Mouse (Mus musculus): ENCODE data around the gene Zbtb20. TPM values are rescaled to one million over a fixed set of nuclear protein-coding genes. Genes with fewer than 3 reads are reported as not detected.

Gene Zbtb20
- polyA plus RNA-seq, 1 experiment from 2014 or later, result 32.5 TPM

DNA sequence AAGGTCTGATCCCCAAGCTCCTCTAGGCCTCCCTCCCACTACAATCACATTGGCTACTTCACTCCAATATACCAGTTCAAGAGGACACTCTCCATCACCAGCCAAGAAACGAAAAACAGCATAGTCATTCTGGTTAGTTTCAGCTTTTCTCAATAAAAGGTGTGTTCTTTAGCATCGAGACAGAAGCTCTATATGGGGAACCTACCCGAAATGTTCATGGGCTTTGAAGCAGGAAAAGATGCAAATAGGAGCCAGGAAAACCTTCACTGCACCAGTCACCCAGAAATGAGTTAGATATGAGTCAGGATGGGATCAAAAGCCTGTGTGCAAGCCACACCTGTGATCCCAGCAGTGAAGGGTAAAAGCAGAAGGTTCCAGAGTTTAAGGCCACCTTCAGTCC lies 601.2 kb downstream of the Zbtb20 start:
- 80% methylated on average over 3 of the region's 3 CpGs for WGBS
- Histone ChIP-seq H3K36me3 (no peaks in the 10 kb centered on the region), H3K4me1 (peaks cover 7% of the 10 kb centered on the region; the same call in 1 of the 2 replicates), H3K9me3 (no peaks in the 10 kb centered on the region), H3K4me3 (no peak overlapping the region), H3K27ac (no peak overlapping the region), H3K27me3 (ENCODE audit: insufficient read depth, poor library complexity, severe bottlenecking) (no peaks in the 10 kb centered on the region)
- DNase-seq (ENCODE audit: low spot score), result no peak

DNA sequence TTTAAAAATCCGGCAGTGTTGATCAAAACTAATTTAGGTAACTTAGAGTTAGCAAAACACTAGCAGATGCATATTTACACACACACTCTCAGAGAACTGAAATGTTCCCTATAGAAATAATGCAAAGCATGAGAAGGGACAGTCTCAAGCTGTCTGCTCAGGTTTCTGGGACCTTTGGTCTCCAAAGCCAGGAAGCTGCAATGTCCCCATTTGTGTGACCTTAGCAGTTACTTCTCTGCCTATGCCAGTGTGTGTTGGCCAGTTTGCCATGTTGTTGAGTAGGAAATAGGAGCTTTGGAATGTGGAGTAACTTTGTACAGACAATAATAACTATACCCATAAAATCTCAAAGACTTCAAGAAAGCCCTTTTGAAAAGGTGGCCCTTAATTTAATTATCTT lies 602.7 kb downstream of the Zbtb20 start:
- 83% methylated on average over 1 of the region's 1 CpGs for WGBS
- Histone ChIP-seq H3K36me3 (no peaks in the 10 kb centered on the region), H3K4me1 (peaks cover 7% of the 10 kb centered on the region; the same call in 1 of the 2 replicates), H3K4me3 (no peak overlapping the region), H3K9me3 (no peaks in the 10 kb centered on the region), H3K27ac (no peak overlapping the region), H3K27me3 (ENCODE audit: insufficient read depth, poor library complexity, severe bottlenecking) (no peaks in the 10 kb centered on the region)
- no peak for DNase-seq (ENCODE audit: low spot score)

DNA sequence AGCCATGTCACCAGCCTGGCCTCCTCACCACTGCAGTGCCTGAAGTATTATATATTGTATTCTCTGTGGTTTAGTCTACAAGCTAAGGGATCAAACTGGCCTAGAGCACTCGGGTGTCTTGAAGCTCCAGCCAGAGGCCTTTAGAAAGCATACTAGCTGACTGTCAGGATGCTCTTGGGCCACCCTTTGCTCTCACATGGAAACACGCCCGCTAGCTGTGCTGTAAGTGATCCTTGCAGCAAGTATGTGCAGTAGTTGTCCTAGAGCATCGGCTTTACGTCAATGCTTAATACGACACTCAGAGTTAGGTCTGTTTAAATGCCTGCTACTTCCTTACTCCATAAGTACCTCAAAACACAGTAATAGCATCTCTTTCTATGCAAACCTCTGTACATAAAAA lies 604.9 kb downstream of the Zbtb20 start:
- DNase-seq (ENCODE audit: low spot score), result no peak
- Histone ChIP-seq H3K4me1 (0 out of 2 replicates have a peak, but pooled peaks cover 1% of the 10 kb centered on the region), H3K27ac (no peak overlapping the region), H3K36me3 (no peaks in the 10 kb centered on the region), H3K9me3 (no peaks in the 10 kb centered on the region), H3K27me3 (ENCODE audit: insufficient read depth, poor library complexity, severe bottlenecking) (no peaks in the 10 kb centered on the region), H3K4me3 (no peak overlapping the region)
- 75% methylated on average over 6 of the region's 6 CpGs for WGBS

DNA sequence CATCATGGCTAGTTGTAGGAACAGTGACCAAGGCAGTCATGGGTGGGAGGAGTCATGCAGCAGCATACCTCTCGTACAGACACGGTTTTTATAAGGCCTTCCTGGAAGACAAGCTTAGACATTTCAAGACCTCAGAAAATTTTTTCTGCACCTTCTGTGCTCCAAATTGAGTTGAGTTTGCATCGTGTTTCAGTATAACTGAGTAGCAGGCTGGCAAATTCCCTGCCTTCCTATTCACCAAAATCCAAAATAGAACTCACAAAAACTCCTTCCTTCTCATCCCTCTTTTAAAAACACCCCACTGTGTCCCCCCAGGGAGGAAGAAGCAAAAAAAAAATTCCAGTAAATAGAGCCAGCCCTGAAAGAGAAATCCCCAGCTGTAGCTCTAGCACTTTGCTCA lies 606.4 kb downstream of the Zbtb20 start:
- 61% methylated on average over 3 of the region's 3 CpGs for WGBS

DNA sequence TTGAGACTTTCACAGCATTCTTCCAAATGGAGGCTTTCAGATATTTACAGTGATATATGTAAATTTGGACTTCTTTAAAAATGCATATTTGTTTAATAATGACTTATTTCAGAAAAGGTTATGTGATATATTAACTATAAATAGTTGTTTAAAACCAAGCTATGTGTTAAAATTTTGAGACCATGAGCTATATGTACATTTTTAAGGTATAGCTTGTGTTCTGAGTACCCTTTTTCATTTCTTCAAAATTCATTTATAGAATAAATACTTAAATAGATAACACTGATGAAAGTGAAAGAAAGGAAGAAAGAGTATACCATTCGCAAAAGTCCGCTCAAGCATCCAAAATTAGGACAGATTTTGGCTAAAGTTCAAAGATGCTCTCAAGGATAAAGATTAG lies 607.1 kb downstream of the Zbtb20 start:
- no peak overlapping the region for H3K4me3 ChIP-seq
- WGBS, result 85% methylated on average over 2 of the region's 2 CpGs
- H3K9me3 ChIP-seq, result no peaks in the 10 kb centered on the region
- no peaks in the 10 kb centered on the region for H3K4me1 ChIP-seq
- no peak for DNase-seq (ENCODE audit: low spot score)
- H3K36me3 ChIP-seq, result no peaks in the 10 kb centered on the region
- no peaks in the 10 kb centered on the region for H3K27me3 ChIP-seq (ENCODE audit: insufficient read depth, poor library complexity, severe bottlenecking)
- H3K27ac ChIP-seq, result no peak overlapping the region

More for the DNA sequence above, 606.4 kb downstream of the Zbtb20 start:
- Histone ChIP-seq H3K27ac (no peak overlapping the region), H3K4me1 (no peaks in the 10 kb centered on the region), H3K4me3 (no peak overlapping the region), H3K27me3 (ENCODE audit: insufficient read depth, poor library complexity, severe bottlenecking) (no peaks in the 10 kb centered on the region), H3K36me3 (no peaks in the 10 kb centered on the region), H3K9me3 (no peaks in the 10 kb centered on the region)
- DNase-seq (ENCODE audit: low spot score), result no peak

DNA sequence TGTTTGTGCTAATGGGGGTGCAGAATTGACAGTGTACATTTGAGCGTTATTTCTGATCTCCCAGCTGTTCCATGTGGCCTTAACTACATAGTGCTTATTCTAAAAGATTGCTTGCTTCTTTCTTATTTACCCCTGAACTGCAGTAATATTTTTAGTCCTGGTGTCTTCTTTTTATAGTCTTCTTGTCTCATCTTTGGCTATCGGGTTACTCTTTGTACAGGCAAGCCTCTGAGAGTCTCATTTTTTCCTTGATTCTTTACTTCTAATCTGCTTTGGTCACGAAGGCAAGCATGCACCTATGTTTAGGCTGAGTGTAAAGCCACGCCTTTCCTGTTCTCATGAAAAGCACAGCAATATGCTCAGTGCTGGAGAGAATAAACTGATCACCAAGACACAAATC lies 608.7 kb downstream of the Zbtb20 start:
- DNase-seq (ENCODE audit: low spot score), result no peak
- Histone ChIP-seq H3K36me3 (no peaks in the 10 kb centered on the region), H3K9me3 (no peaks in the 10 kb centered on the region), H3K27me3 (ENCODE audit: insufficient read depth, poor library complexity, severe bottlenecking) (no peaks in the 10 kb centered on the region), H3K4me1 (no peaks in the 10 kb centered on the region), H3K4me3 (no peak overlapping the region), H3K27ac (no peak overlapping the region)
- 68% methylated on average over 4 of the region's 4 CpGs for WGBS

DNA sequence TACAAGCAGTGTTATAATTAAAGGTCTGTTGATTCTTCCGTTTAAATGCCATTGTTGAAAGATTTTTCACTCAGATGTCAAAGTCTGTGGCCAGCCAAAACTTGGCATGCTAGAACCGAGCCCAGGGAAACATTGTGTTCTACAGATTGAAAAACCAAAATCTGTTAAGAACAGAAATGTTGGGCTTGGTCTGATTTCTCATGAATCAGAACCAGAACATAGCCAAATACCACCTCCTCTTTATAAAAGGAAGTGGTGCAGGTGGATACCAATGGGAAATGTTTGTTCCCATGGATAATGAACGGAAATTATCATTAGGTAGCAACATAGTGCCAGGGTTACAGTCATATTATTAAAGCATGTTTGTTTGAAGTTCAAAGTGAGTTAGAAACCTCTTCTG lies 613.7 kb downstream of the Zbtb20 start:
- Histone ChIP-seq H3K4me3 (no peak overlapping the region), H3K4me1 (no peaks in the 10 kb centered on the region), H3K27me3 (ENCODE audit: insufficient read depth, poor library complexity, severe bottlenecking) (no peaks in the 10 kb centered on the region), H3K9me3 (no peaks in the 10 kb centered on the region), H3K27ac (no peak overlapping the region), H3K36me3 (no peaks in the 10 kb centered on the region)
- 77% methylated on average over 3 of the region's 3 CpGs for WGBS
- no peak for DNase-seq (ENCODE audit: low spot score)

DNA sequence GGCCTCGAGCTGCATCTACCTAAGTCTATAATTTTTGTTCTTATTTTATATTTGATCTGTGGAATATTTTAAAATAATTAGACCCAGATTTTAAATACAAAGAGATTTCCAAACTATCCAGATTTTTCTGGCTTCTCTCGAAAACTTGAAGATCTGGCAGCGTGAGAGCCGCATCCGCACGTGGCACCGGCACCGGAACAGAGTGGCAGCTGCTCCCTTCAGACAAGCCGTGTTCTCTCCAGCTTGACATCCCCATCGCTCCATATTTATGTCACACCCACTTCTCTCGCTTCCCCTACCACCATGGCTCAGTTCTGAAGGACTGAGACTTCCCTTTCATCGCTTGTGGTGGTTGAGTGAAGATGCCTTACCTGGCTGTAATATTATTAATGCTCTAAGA lies 614.3 kb downstream of the Zbtb20 start:
- Histone ChIP-seq H3K27me3 (ENCODE audit: insufficient read depth, poor library complexity, severe bottlenecking) (no peaks in the 10 kb centered on the region), H3K4me3 (no peak overlapping the region), H3K27ac (no peak overlapping the region), H3K4me1 (no peaks in the 10 kb centered on the region), H3K9me3 (no peaks in the 10 kb centered on the region), H3K36me3 (no peaks in the 10 kb centered on the region)
- DNase-seq (ENCODE audit: low spot score), result no peak
- WGBS, result 88% methylated on average over 12 of the region's 12 CpGs

DNA sequence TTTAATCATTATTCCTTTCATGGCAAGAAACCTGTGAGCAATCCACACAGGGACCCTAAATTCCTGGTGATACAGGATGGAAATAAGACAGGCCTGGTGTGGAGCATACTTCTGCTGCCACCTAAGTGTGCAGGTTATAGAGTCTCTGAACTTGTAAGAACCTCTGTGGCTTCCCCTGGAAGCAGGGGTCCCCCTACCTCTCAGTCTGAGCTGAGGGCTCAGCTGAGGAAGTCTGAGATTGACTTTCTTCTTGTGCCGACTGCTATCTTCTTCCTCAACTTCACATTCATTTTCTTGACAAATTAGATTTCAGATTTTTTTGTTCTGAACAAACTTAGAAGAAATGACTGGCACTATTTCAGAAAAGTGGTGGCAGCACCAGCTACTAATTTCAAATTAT lies 617.2 kb downstream of the Zbtb20 start:
- Histone ChIP-seq H3K27me3 (ENCODE audit: insufficient read depth, poor library complexity, severe bottlenecking) (no peaks in the 10 kb centered on the region), H3K9me3 (no peaks in the 10 kb centered on the region), H3K4me3 (no peak overlapping the region), H3K4me1 (peaks cover under 1% of the 10 kb centered on the region; the same call in 1 of the 2 replicates), H3K27ac (no peak overlapping the region), H3K36me3 (no peaks in the 10 kb centered on the region)
- WGBS, result 78% methylated on average over 1 of the region's 1 CpGs
- no peak for DNase-seq (ENCODE audit: low spot score)

DNA sequence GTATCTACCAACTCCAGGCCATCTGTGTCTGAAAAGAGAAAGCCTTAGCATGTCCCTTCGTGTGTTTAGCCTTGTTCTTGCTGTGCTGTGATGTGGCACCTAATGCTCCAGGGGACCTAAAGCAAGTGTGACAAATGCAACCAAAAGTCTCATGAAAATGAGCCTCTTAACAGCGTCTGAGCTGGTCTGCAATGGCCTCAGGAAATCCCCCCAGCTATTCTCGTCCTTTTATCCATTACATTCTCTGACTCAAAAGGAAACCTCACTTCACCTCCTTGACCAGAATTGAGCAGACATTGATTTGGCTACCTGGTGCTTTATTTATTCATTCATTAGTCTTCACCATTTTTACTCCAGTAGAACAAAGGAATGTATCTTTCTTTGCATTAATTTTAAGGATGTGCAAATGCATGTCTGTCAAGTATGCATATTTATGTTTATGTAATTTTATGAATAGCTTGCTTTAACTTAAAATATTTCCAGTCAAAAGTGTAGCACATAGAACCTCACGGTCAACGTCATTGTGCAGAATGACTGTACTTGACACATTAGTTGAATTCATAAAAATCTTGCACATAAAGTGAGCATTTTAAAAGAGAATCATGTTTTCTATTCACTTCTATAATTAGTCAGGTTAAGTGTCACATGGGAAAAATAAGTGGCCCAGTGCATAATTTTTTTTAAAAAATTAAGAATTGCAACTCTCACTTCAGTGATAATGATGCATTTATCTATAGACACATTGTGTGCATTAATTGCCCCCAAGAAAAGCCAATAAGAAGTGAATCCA lies 618.1 kb downstream of the Zbtb20 start:
- Histone ChIP-seq H3K4me1 (peaks cover 5% of the 10 kb centered on the region; the same call in 1 of the 2 replicates), H3K9me3 (no peaks in the 10 kb centered on the region), H3K27me3 (ENCODE audit: insufficient read depth, poor library complexity, severe bottlenecking) (no peaks in the 10 kb centered on the region), H3K27ac (no peak overlapping the region), H3K4me3 (no peak overlapping the region), H3K36me3 (no peaks in the 10 kb centered on the region)
- no peak for DNase-seq (ENCODE audit: low spot score)
- 51% methylated on average over 5 of the region's 5 CpGs for WGBS

DNA sequence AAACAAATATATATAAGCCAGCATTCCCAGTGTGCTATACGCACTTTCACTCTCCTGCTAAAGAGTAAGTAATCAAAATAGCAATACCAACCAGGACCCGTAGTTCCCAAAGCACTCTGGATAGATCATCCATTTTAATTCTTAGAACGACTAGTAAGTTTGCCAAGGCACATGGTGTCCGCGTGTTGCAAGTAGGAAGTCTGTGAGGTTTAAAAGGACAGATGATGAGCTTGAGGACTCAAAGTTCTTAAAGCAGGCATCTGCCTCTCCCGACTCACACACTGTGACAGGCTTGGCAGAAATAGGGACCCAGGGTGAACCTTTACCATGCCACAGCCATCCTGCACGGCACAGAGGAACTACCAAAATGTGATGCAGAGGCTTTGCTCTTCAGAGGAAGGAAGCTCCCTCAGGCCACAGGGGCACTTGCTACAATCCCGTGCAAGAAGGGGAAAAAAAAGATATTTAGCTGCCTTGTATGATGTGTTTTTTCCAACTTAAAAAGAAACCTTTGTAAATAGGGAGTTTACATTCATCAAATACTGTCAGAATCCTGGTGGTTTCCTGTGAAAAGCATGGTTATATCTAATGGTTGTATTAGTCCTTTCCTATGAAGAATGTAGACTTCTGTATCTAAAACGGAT lies 619.6 kb downstream of the Zbtb20 start:
- Histone ChIP-seq H3K4me1 (peaks cover 9% of the 10 kb centered on the region), H3K36me3 (no peaks in the 10 kb centered on the region), H3K4me3 (no peak overlapping the region), H3K27me3 (ENCODE audit: insufficient read depth, poor library complexity, severe bottlenecking) (no peaks in the 10 kb centered on the region), H3K27ac (no peak overlapping the region), H3K9me3 (no peaks in the 10 kb centered on the region)
- WGBS, result 84% methylated on average over 9 of the region's 9 CpGs
- DNase-seq (ENCODE audit: low spot score), result no peak

DNA sequence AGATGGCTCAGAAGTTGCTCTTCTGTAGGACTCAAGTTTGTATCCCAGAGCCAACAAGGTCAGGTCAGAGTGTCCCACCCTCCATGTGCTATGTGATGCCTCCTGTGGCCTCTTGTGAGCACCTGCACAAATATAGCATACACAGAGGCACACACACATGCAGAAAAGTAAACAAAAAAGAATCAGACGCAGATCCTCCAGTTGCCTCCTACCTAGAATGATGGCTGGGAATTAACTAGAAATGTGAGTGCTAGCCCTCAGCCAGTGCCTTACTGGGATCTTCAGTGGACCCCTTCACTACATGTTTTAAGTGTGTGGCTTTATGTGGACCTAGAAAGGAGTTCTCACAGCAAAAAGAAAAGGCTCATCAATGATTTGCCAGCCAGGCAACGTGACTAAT lies 621.4 kb downstream of the Zbtb20 start:
- H3K4me3 ChIP-seq, result no peak overlapping the region
- H3K27ac ChIP-seq, result no peak overlapping the region
- H3K4me1 ChIP-seq, result peaks cover 10% of the 10 kb centered on the region
- no peaks in the 10 kb centered on the region for H3K27me3 ChIP-seq (ENCODE audit: insufficient read depth, poor library complexity, severe bottlenecking)
- H3K9me3 ChIP-seq, result no peaks in the 10 kb centered on the region
- WGBS, result 81% methylated on average over 2 of the region's 2 CpGs
- DNase-seq (ENCODE audit: low spot score), result no peak
- H3K36me3 ChIP-seq, result no peaks in the 10 kb centered on the region

DNA sequence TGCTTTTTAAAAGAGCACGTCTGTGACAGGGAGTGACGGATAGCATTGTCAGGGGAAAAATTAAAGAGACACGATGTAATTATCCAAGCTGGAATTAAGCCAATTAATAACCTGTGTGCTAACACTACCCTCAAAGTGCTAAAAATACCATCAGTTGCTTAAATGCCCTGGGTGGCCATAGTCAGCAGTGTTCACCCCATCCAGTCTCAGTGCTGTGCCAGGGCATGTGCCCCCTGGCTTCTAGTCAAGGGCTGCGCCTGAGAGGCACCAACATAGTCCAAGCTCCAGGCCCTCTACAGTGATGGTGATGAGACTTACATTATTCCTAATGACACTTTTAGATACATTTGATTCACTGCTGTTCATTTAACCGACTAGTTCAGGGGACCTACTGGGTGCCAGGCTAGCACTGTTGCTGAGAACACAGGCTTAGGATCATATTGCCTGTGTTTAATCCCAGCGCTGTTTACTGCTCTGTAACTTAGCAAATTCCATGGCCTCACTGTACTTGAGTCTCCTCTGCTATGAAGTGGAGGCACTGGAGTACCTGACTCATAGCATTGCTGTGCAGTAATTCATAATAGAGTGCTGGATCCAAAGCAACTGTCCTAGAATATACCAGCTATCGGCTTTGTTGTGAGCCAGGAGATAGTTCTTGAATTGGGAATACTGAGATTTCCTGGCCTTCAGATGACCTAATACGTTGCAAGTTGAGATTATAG lies 624.6 kb downstream of the Zbtb20 start:
- Histone ChIP-seq H3K4me1 (peaks cover 21% of the 10 kb centered on the region), H3K4me3 (no peak overlapping the region), H3K27me3 (ENCODE audit: insufficient read depth, poor library complexity, severe bottlenecking) (no peaks in the 10 kb centered on the region), H3K36me3 (no peaks in the 10 kb centered on the region), H3K27ac (no peak overlapping the region), H3K9me3 (no peaks in the 10 kb centered on the region)
- DNase-seq (ENCODE audit: low spot score), result no peak
- 86% methylated on average over 8 of the region's 8 CpGs for WGBS
